Mouse (Mus musculus): Measurements from ENCODE around the gene Ccnjl. TPM values are rescaled to one million over a fixed set of nuclear protein-coding genes. Genes with fewer than 3 reads are reported as not detected.

The Ccnjl gene
- total and polyA plus RNA-seq, 2 experiments from 2014 or later = 10.8 to 11.7 TPM

DNA sequence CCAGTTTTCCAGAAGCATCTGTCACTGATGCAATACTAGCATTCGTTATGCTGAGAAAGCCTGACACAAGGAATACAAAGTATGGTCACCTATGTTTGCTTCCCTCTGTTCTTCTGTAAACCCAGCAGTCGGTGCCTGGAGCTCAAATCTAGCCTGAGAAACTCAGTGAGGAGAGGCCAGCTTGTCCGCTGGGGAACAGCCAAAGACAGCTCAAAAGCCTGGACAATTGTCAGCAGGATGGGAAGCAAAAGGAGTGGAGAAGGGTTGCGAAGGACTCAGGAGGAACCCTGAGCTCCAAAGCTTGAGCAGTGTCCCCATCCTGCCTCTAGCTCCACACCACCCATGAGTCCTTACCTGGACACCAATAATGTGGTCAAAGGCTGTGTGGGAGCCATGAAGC, 44.5 kb upstream of the Ccnjl start:
- Histone ChIP-seq H3K27ac (ENCODE audit: low read depth) (peak overlapping the region; percentile 63), H3K27me3 (ENCODE audit: control insufficient read depth, insufficient read depth, low read length) (no peaks in the 10 kb centered on the region), H3K4me1 (ENCODE audit: control insufficient read depth, insufficient read depth) (peaks cover 32% of the 10 kb centered on the region), H3K36me3 (replicated peaks; ENCODE audit: control insufficient read depth, insufficient read depth, low read length) (no peaks in the 10 kb centered on the region), H3K9me3 (replicated peaks; ENCODE audit: control insufficient read depth, low read length) (no peaks in the 10 kb centered on the region), H3K4me3 (ENCODE audit: low read depth, low read length) (no peak overlapping the region), H3K9ac (replicated peaks; ENCODE audit: low read depth, low read length) (no peak overlapping the region), H3K4me2 (ENCODE audit: low read depth, low read length) (no peak overlapping the region)
- DNase-seq (ENCODE audit: low spot score) = no peak
- no peak for TF ChIP-seq CTCF (IDR thresholded peaks at IDR 0.05; ENCODE audit: low read depth)
- TF ChIP-seq EP300 (IDR thresholded peaks at IDR 0.05; ENCODE audit: low read depth) = no peak
- WGBS = 58% methylated on average over 4 of the region's 4 CpGs
- no peak for ATAC-seq (ENCODE audit: insufficient read depth, low read depth)

DNA sequence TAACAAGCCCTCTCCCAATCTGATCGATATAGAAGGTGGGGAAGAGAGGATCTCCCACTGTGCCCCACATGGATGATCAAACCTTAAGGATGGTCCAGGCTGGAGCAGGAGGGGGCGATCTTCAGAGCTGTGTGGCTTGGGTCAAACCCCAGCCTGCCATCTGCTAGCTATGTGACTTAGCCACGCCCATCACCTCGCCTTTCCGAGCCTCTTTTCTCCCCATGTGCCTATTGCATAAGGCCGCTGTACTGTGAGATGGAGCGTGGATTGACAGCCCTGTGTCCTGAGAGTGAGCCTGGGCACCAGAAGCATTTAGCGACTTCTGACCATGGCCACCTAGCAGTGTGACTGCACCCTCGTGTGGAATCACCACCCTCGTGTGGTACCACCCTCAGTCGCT, 43.9 kb upstream of the Ccnjl start:
- WGBS = 52% methylated on average over 11 of the region's 11 CpGs
- no peaks in the 10 kb centered on the region for H3K36me3 ChIP-seq (replicated peaks; ENCODE audit: control insufficient read depth, insufficient read depth, low read length)

DNA sequence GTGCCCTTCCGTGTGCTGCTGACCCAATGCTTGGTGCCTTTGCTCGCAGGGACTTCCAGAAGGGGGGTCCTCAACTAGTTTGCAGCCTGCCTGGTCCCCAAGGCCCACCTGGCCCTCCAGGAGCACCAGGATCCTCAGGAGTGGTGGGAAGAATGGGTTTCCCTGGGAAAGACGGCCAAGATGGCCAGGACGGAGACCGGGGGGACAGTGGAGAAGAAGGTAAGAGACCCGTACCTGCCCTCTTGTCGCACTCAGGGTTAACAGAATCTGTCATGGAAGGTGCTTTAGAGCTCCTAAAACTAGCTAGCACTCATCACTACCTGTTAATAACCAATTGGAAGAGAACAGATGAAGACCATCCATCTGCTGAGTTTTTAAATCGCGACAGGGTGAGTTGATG, 42.7 kb upstream of the Ccnjl start:
- DNase-seq (ENCODE audit: low spot score) = no peak
- no peak overlapping the region for H3K27ac ChIP-seq (ENCODE audit: low read depth)
- H3K4me3 ChIP-seq (ENCODE audit: low read depth, low read length) = no peak overlapping the region
- no peaks in the 10 kb centered on the region for H3K27me3 ChIP-seq (ENCODE audit: control insufficient read depth, insufficient read depth, low read length)
- no peak overlapping the region for H3K9ac ChIP-seq (replicated peaks; ENCODE audit: low read depth, low read length)
- WGBS = 82% methylated on average over 9 of the region's 9 CpGs
- TF ChIP-seq EP300 (IDR thresholded peaks at IDR 0.05; ENCODE audit: low read depth) (no peak), CTCF (IDR thresholded peaks at IDR 0.05; ENCODE audit: low read depth) (no peak)
- H3K4me1 ChIP-seq (ENCODE audit: control insufficient read depth, insufficient read depth) = peaks cover 17% of the 10 kb centered on the region
- H3K9me3 ChIP-seq (replicated peaks; ENCODE audit: control insufficient read depth, low read length) = no peaks in the 10 kb centered on the region
- H3K4me2 ChIP-seq (ENCODE audit: low read depth, low read length) = no peak overlapping the region
- no peaks in the 10 kb centered on the region for H3K36me3 ChIP-seq (replicated peaks; ENCODE audit: control insufficient read depth, insufficient read depth, low read length)
- no peak for ATAC-seq (ENCODE audit: insufficient read depth, low read depth)

More for the DNA sequence above, 43.9 kb upstream of the Ccnjl start:
- H3K9ac ChIP-seq (replicated peaks; ENCODE audit: low read depth, low read length) = no peak overlapping the region
- H3K4me3 ChIP-seq (ENCODE audit: low read depth, low read length) = no peak overlapping the region
- H3K4me2 ChIP-seq (ENCODE audit: low read depth, low read length) = no peak overlapping the region
- no peak overlapping the region for H3K27ac ChIP-seq (ENCODE audit: low read depth)
- no peaks in the 10 kb centered on the region for H3K27me3 ChIP-seq (ENCODE audit: control insufficient read depth, insufficient read depth, low read length)
- H3K4me1 ChIP-seq (ENCODE audit: control insufficient read depth, insufficient read depth) = peaks cover 26% of the 10 kb centered on the region
- H3K9me3 ChIP-seq (replicated peaks; ENCODE audit: control insufficient read depth, low read length) = no peaks in the 10 kb centered on the region
- no peak for ATAC-seq (ENCODE audit: insufficient read depth, low read depth)
- no peak for TF ChIP-seq EP300 (IDR thresholded peaks at IDR 0.05; ENCODE audit: low read depth)
- TF ChIP-seq CTCF (IDR thresholded peaks at IDR 0.05; ENCODE audit: low read depth) = no peak
- DNase-seq (ENCODE audit: low spot score) = no peak

DNA sequence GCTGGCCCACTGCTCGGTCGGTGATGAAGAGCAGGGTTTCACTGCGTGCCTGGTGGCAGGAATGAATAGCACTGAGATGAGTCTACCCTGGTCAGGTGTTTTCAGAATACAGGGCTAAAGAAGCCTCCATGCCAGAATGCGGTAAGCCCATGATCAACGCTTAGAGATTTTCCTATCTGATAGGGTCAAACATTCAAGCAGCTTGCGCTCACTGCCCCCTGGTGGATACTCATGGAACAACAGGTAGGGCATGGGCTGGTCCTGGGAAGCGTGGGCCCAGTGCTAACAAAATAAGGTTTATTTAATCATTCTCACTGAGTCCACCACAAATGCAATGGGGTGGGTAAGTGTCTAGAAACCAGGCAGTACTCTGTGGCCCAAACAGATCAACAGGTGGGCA, 35.9 kb upstream of the Ccnjl start:
- Histone ChIP-seq H3K4me1 (ENCODE audit: control insufficient read depth, insufficient read depth) (no peaks in the 10 kb centered on the region; the same call in 1 of the 2 replicates), H3K4me2 (ENCODE audit: low read depth, low read length) (no peak overlapping the region), H3K27me3 (ENCODE audit: control insufficient read depth, insufficient read depth, low read length) (no peaks in the 10 kb centered on the region), H3K9ac (replicated peaks; ENCODE audit: low read depth, low read length) (no peak overlapping the region), H3K36me3 (replicated peaks; ENCODE audit: control insufficient read depth, insufficient read depth, low read length) (no peaks in the 10 kb centered on the region), H3K27ac (ENCODE audit: low read depth) (no peak overlapping the region), H3K4me3 (ENCODE audit: low read depth, low read length) (no peak overlapping the region), H3K9me3 (replicated peaks; ENCODE audit: control insufficient read depth, low read length) (no peaks in the 10 kb centered on the region)
- TF ChIP-seq CTCF (IDR thresholded peaks at IDR 0.05; ENCODE audit: low read depth) (peak; percentile 97), EP300 (IDR thresholded peaks at IDR 0.05; ENCODE audit: low read depth) (no peak)
- ATAC-seq (ENCODE audit: insufficient read depth, low read depth) (no peak), DNase-seq (ENCODE audit: low spot score) (no peak)
- WGBS = 37% methylated on average over 7 of the region's 7 CpGs

DNA sequence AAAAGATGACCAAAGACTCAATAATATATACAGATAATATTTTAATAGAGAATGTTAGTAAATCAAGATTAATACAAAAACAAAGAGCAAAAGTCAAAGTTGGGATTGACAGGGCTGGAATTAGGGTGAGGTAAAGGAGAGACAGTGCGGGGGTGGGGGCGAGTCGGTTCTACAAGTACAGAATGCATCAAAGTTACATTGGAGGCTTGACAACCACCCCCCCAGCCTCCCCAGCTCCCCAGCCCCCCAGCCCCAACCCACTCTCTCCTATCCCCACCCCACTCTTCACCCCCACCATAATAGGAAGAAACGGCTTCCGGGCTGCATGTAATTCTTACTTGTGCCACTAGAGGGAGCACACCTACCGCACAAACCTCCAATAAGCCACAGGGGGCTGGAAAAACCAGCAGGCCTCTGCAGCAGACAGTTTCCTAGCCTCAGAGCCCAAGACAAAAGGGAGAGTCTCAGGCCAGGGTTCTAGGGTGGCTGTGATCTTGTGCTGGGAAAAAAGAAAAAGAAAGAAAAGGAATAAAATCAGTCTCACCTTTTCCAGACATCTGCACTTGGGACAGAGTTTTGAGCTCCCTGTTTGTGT, 34.7 kb upstream of the Ccnjl start:
- H3K27me3 ChIP-seq (ENCODE audit: control insufficient read depth, insufficient read depth, low read length) = no peaks in the 10 kb centered on the region
- no peak overlapping the region for H3K4me2 ChIP-seq (ENCODE audit: low read depth, low read length)
- no peak overlapping the region for H3K27ac ChIP-seq (ENCODE audit: low read depth)
- TF ChIP-seq EP300 (IDR thresholded peaks at IDR 0.05; ENCODE audit: low read depth) (no peak), CTCF (IDR thresholded peaks at IDR 0.05; ENCODE audit: low read depth) (peak; percentile 94)
- ATAC-seq (ENCODE audit: insufficient read depth, low read depth) (peak; percentile 49; the same call in 1 of the 2 replicates), DNase-seq (ENCODE audit: low spot score) (no peak)
- H3K36me3 ChIP-seq (replicated peaks; ENCODE audit: control insufficient read depth, insufficient read depth, low read length) = no peaks in the 10 kb centered on the region
- H3K4me1 ChIP-seq (ENCODE audit: control insufficient read depth, insufficient read depth) = no peaks in the 10 kb centered on the region; the same call in 1 of the 2 replicates
- no peaks in the 10 kb centered on the region for H3K9me3 ChIP-seq (replicated peaks; ENCODE audit: control insufficient read depth, low read length)
- H3K4me3 ChIP-seq (ENCODE audit: low read depth, low read length) = no peak overlapping the region
- no peak overlapping the region for H3K9ac ChIP-seq (replicated peaks; ENCODE audit: low read depth, low read length)
- 18% methylated on average over 6 of the region's 6 CpGs for WGBS

DNA sequence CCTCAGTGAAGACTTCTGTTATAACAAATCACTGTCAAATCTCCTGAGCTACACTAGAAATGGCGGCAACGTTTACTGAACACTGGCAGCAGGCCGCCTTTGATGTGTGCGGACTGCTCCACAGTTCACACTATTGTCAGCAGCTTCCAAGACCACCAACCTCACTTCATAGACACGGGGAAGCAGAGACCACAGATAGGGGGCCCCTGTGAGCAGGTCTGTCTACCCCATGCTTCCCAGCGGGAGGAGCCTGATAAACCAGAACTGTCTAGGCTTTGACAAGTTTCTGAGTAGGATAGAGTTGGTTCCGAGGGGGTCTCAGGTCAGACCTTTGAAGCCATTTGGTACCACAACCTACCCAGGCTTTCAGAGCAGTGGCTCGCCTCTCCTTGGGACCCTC, 33.5 kb upstream of the Ccnjl start:
- Histone ChIP-seq H3K9ac (replicated peaks; ENCODE audit: low read depth, low read length) (no peak overlapping the region), H3K36me3 (replicated peaks; ENCODE audit: control insufficient read depth, insufficient read depth, low read length) (no peaks in the 10 kb centered on the region), H3K27ac (ENCODE audit: low read depth) (no peak overlapping the region), H3K4me2 (ENCODE audit: low read depth, low read length) (no peak overlapping the region), H3K4me3 (ENCODE audit: low read depth, low read length) (no peak overlapping the region), H3K27me3 (ENCODE audit: control insufficient read depth, insufficient read depth, low read length) (no peaks in the 10 kb centered on the region), H3K9me3 (replicated peaks; ENCODE audit: control insufficient read depth, low read length) (no peaks in the 10 kb centered on the region), H3K4me1 (ENCODE audit: control insufficient read depth, insufficient read depth) (no peaks in the 10 kb centered on the region; the same call in 1 of the 2 replicates)
- DNase-seq (ENCODE audit: low spot score) (no peak), ATAC-seq (ENCODE audit: insufficient read depth, low read depth) (no peak; the same call in 1 of the 2 replicates)
- 52% methylated on average over 8 of the region's 8 CpGs for WGBS
- TF ChIP-seq CTCF (IDR thresholded peaks at IDR 0.05; ENCODE audit: low read depth) (peak; percentile 38), EP300 (IDR thresholded peaks at IDR 0.05; ENCODE audit: low read depth) (no peak)

Measured in heart, postnatal 0 days (tissue).